16 mouse cellular contexts compared by ENCODE assay signal in the genomic region with DNA sequence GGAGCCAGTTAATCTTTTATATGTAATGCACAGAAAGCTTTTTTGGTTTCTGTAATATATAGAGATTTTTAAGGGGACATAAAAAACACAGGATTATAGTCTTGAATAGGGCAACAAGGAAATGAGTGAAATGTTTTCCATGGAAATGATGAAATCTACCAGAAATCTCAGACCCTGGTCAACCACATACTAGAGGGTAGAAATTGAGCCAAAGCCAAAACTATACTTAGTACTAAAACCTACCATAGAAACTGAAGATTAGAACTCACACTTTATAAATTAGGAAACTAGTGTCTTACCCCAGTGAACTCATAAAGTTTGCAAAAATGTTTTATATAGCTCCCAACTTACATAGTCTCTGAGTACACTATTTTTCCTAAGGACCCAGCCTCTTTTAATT.
"Had no signal": no experiment of that assay in that cellular context is flagged by ENCODE, and none has a peak within 500 bp of the region (broad histone marks: within the 10 kb centered on the region; RNA-seq: fewer than 3 reads in every experiment).

No protein-coding gene starts in this region.

- H3K27me3 ChIP-seq: megakaryocyte, embryonic 14.5 days; midbrain, embryonic 13.5 days; midbrain, embryonic 15.5 days; neural tube, embryonic 12.5 days; stomach, embryonic 15.5 days had no signal

- H3K4me2 ChIP-seq: lung, embryonic 14.5 days; midbrain, embryonic 11.5 days; midbrain, embryonic 13.5 days; midbrain, embryonic 15.5 days; neural tube, embryonic 12.5 days; stomach, embryonic 15.5 days had no signal

- H3K9me3 ChIP-seq: megakaryocyte, embryonic 14.5 days; midbrain, embryonic 13.5 days; midbrain, embryonic 15.5 days; neural tube, embryonic 12.5 days; stomach, embryonic 15.5 days had no signal

- H3K27ac ChIP-seq: macrophage; midbrain, embryonic 13.5 days; midbrain, embryonic 15.5 days; neural tube, embryonic 12.5 days; stomach, embryonic 15.5 days; stomach, postnatal 0 days had no signal

- H3K4me1 ChIP-seq: megakaryocyte, embryonic 14.5 days; midbrain, embryonic 13.5 days; midbrain, embryonic 15.5 days; neural tube, embryonic 12.5 days; stomach, embryonic 15.5 days had no signal

- H3K36me3 ChIP-seq: midbrain, embryonic 13.5 days; midbrain, embryonic 15.5 days; neural tube, embryonic 12.5 days; stomach, embryonic 15.5 days had no signal

- DNase-seq: lung, adult 18-20 months; lung, embryonic 14.5 days; lung, postnatal 14 days; lung, postnatal 36 days; right cerebral cortex, postnatal 14 days; thymus, adult 2 months; thymus, postnatal 25 days; thymus, postnatal 4 days had no signal

- H3K9ac ChIP-seq: lung, embryonic 14.5 days; midbrain, embryonic 13.5 days; midbrain, embryonic 15.5 days; neural tube, embryonic 12.5 days; stomach, embryonic 15.5 days had no signal

- ATAC-seq: midbrain, embryonic 13.5 days; midbrain, embryonic 15.5 days had no signal

- H3K4me3 ChIP-seq: megakaryocyte, embryonic 14.5 days; midbrain, embryonic 13.5 days; midbrain, embryonic 15.5 days; neural tube, embryonic 12.5 days; stomach, embryonic 15.5 days had no signal
